Mouse (Mus musculus) testis, adult 10 weeks (tissue): ENCODE data around the gene Cgref1. TPM values are rescaled to one million over a fixed set of nuclear protein-coding genes. Genes with fewer than 3 reads are reported as not detected.

Experiments used
- polyA plus RNA-seq: library from polyadenylated mRNA; stranded (reverse); fragments of 350-450 nt; fragmentation: Illumina TruSeq; extraction: RNeasy Lipid Tissue Mini Kit (QIAGEN cat#74804); gene quantifications from one replicate; pipeline ENCODE4 v1.2.3, GENCODE M21; 2014; ENCODE audit warnings: low read depth, low replicate concordance

Gene Cgref1
- polyA plus RNA-seq, result not detected

GRCm38 (mm10) chr5:30944956-30945781 is at the start of gene Cgref1:
Gene Cgref1, minus strand, starts transcription at chr5:30945591.

GRCm38 (mm10) chr5:30968416-30968815 is 23.0 kb upstream of the Cgref1 start, which contains the start of gene Tcf23:
Gene Tcf23, plus strand, starts transcription at chr5:30968662.

DNA sequence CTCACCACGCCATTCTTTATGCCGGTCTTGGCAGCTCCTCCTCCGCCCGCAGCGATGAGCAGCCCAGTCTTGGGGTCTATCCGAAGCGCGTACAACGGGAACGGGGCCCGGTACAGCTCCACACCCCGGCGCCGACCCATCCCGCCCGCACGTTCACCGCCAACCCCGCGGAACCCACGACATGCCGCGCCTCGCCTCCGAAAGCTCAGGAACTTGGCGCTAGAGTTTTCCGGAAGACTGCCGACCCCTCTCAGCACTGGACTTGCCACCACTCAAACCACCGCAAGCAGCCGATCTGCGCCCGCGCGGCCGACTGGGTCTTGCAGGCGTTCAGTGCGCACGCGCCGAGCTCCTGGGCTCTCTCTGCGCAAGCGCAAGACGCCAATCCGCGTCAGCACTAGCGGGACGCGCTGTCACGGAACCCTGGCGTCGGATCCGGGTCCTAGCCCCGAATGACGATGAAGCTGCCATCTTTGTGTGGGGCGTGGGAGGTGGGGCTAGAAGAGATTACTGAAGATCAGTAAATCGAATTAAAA is 14.6 kb upstream of the Cgref1 start, which contains the start of gene Preb:
Gene Preb, minus strand, starts transcription at position 396 of the 536 bp plus-strand sequence.

GRCm38 (mm10) chr5:30921256-30922033 is 23.9 kb downstream of the Cgref1 start, which contains the start of gene Khk:
Gene Khk, plus strand, starts transcription at chr5:30921431.

GRCm38 (mm10) chr5:30913060-30913841 is 32.1 kb downstream of the Cgref1 start, which contains the start of gene Emilin1:
Gene Emilin1, plus strand, starts transcription at chr5:30913402.

GRCm38 (mm10) chr5:30907413-30908059 is 37.9 kb downstream of the Cgref1 start, which contains the start of gene Ost4:
Gene Ost4, minus strand, starts transcription at chr5:30907788.

GRCm38 (mm10) chr5:30888337-30889087 is 56.9 kb downstream of the Cgref1 start, which contains the start of gene Agbl5:
Gene Agbl5, plus strand, starts transcription at chr5:30888694.

Other genes starting within 250 kb of the Cgref1 start
- 4.0 TPM for gene Dpysl5, start 234.0 kb downstream of the Cgref1 start, polyA plus RNA-seq
- 111 TPM for gene Mapre3, start 130.9 kb downstream of the Cgref1 start, polyA plus RNA-seq
- 30.4 TPM for gene Tmem214, start 77.6 kb downstream of the Cgref1 start, polyA plus RNA-seq
- gene Agbl5, start 56.9 kb downstream of the Cgref1 start, polyA plus RNA-seq, result 110 TPM
- gene Ost4, start 37.8 kb downstream of the Cgref1 start, polyA plus RNA-seq, result 132 TPM
- not detected for gene Emilin1, start 32.2 kb downstream of the Cgref1 start, polyA plus RNA-seq
- gene Khk, start 24.2 kb downstream of the Cgref1 start, polyA plus RNA-seq, result 0.50 TPM
- gene Preb, start 14.8 kb upstream of the Cgref1 start, polyA plus RNA-seq, result 7.0 TPM
- 0.73 TPM for gene Tcf23, start 23.1 kb upstream of the Cgref1 start, polyA plus RNA-seq
- gene Atraid, start 102.7 kb upstream of the Cgref1 start, polyA plus RNA-seq, result 28.7 TPM
- 0.84 TPM for gene Slc5a6, start 103.3 kb upstream of the Cgref1 start, polyA plus RNA-seq
- 0.66 TPM for gene Cad, start 109.2 kb upstream of the Cgref1 start, polyA plus RNA-seq
- gene Dnajc5g, start 160.7 kb upstream of the Cgref1 start, polyA plus RNA-seq, result 281 TPM
- 2.0 TPM for gene Slc30a3, start 162.6 kb upstream of the Cgref1 start, polyA plus RNA-seq
- gene Trim54, start 171.1 kb upstream of the Cgref1 start, polyA plus RNA-seq, result not detected
- gene Ucn, start 193.2 kb upstream of the Cgref1 start, polyA plus RNA-seq, result not detected
- 6.5 TPM for gene Mpv17, start 208.7 kb upstream of the Cgref1 start, polyA plus RNA-seq
- gene Gm29609, start 234.3 kb upstream of the Cgref1 start, polyA plus RNA-seq, result 0.34 TPM
- 49.1 TPM for gene Gtf3c2, start 234.6 kb upstream of the Cgref1 start, polyA plus RNA-seq
- gene Snx17, start 247.6 kb upstream of the Cgref1 start, polyA plus RNA-seq, result 20.1 TPM
- gene Eif2b4, start 247.8 kb upstream of the Cgref1 start, polyA plus RNA-seq, result 7.0 TPM